Mouse (Mus musculus) cerebellum, adult 2 months (tissue): ENCODE data around the gene Rapgef6.

ENCODE experiments used
- CTCF ChIP-seq: fragments of 200-500 bp; IDR thresholded peaks from 2 replicates; pipeline ENCODE4 v1.5.1; 2011; ENCODE audit warnings: low read depth, mild to moderate bottlenecking, control low read depth, low read length, moderate library complexity, borderline replicate concordance; ENCODE audit not compliant: insufficient read depth
- POLR2A ChIP-seq: fragments of 200-500 bp; IDR thresholded peaks from 2 replicates; pipeline ENCODE4 v1.6.1; 2011; ENCODE audit warnings: low read length, control low read depth, borderline replicate concordance; ENCODE audit not compliant: insufficient read depth

DNA sequence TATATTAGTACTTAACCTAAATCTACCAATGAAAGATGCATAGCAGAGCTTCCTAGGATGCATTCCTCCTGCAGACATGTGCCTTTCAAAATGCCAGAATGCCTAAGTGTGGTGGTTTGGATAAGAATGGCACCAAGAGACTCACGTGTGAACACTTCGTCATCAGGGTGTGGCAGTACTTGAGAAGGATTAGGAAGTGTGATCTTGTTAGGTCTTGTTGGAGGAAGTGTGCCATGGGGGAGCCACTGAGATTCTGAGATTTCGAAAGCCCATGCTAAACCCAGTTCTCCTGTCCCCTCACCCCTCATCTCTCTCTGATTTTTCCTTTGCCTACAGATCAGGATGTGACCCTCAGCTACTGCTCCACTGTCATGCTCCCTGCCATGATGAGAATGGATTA is 206.7 kb downstream of the Rapgef6 start:
- no peak for TF ChIP-seq POLR2A
- TF ChIP-seq CTCF = no peak
